22 mouse cellular contexts compared by ENCODE assay signal in genomic region chr7:137421236-137421635, GRCm38 (mm10).
"Had no signal": no experiment of that assay in that cellular context is flagged by ENCODE, and none has a peak within 500 bp of the region (broad histone marks: within the 10 kb centered on the region; RNA-seq: fewer than 3 reads in every experiment).

No protein-coding gene starts in this region.

- ATAC-seq: forebrain, embryonic 13.5 days; forebrain, embryonic 14.5 days; forebrain, embryonic 15.5 days; forebrain, embryonic 16.5 days; forebrain, postnatal 0 days had no signal

- DNase-seq: cerebellum, adult 18-20 months; cerebellum, adult 2 months; cerebellum, adult 8-10 months; cerebellum, adult 9-10 months; cerebellum, adult 9-11 months; cerebellum, postnatal 10 days; cerebellum, postnatal 14 days; cerebellum, postnatal 25 days; cerebellum, postnatal 36 days; embryo, embryonic 11 days; forebrain, postnatal 0 days; gastrocnemius, adult 2 months; gastrocnemius, postnatal 10 days; gastrocnemius, postnatal 14 days; gastrocnemius, postnatal 25 days; gastrocnemius, postnatal 36 days; heart, adult 11 months; heart, adult 18-20 months had no signal
